Mouse (Mus musculus): ENCODE data around the gene Ccs. TPM values are rescaled to one million over a fixed set of nuclear protein-coding genes. Genes with fewer than 3 reads are reported as not detected.

Ccs gene
- polyA plus RNA-seq, 1 experiment from 2014 or later: 53.7 TPM

GRCm38 (mm10) chr19:4799083-4799482 is 40.0 kb downstream of the Ccs start:
- H3K9me3 ChIP-seq (ENCODE audit: control insufficient read depth, low read length): no peaks in the 10 kb centered on the region
- ATAC-seq (ENCODE audit: low read depth): no peak
- H3K4me2 ChIP-seq (ENCODE audit: low read depth, low read length): no peak overlapping the region
- H3K27ac ChIP-seq (ENCODE audit: low read length): no peak overlapping the region
- no peak overlapping the region for H3K9ac ChIP-seq (ENCODE audit: low read length)
- 92% methylated on average over 5 of the region's 5 CpGs for whole genome bisulfite sequencing
- H3K4me3 ChIP-seq (ENCODE audit: low read length): no peak overlapping the region
- no peaks in the 10 kb centered on the region for H3K27me3 ChIP-seq (ENCODE audit: control insufficient read depth, insufficient read depth, low read depth, low read length)
- H3K4me1 ChIP-seq (replicated peaks; ENCODE audit: control insufficient read depth, insufficient read depth, low read length): peaks cover 7% of the 10 kb centered on the region
- H3K36me3 ChIP-seq (ENCODE audit: control insufficient read depth, insufficient read depth, low read length): peaks cover 38% of the 10 kb centered on the region

GRCm38 (mm10) chr19:4797846-4798245 is 41.3 kb downstream of the Ccs start:
- peaks cover 29% of the 10 kb centered on the region for H3K36me3 ChIP-seq (ENCODE audit: control insufficient read depth, insufficient read depth, low read length)

DNA sequence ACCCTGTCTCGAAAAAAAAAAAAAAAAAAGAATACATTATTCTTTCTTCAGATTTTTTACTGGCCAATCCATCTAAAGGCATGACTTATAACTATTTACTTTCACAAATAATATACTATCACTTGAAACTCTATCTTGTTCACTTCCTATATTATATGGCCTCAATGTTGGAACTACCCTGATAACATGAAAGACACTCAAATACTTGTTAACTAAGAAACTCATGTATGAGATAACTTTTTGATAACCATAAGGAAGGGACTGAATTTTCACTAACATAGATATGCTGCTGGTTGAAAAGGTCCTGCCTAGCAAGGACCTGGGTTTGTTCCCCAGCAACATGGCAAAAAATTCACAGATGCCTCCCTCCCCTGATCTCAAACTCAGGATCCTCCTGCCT is 43.2 kb downstream of the Ccs start:
- no peaks in the 10 kb centered on the region for H3K9me3 ChIP-seq (ENCODE audit: control insufficient read depth, low read length)
- no peak for ATAC-seq (ENCODE audit: low read depth)
- H3K4me2 ChIP-seq (ENCODE audit: low read depth, low read length): no peak overlapping the region
- no peak overlapping the region for H3K27ac ChIP-seq (ENCODE audit: low read length)
- peaks cover 21% of the 10 kb centered on the region for H3K36me3 ChIP-seq (ENCODE audit: control insufficient read depth, insufficient read depth, low read length)
- H3K4me3 ChIP-seq (ENCODE audit: low read length): no peak overlapping the region
- H3K9ac ChIP-seq (ENCODE audit: low read length): no peak overlapping the region
- 54% methylated on average over 1 of the region's 1 CpGs for WGBS
- H3K4me1 ChIP-seq (replicated peaks; ENCODE audit: control insufficient read depth, insufficient read depth, low read length): peaks cover 15% of the 10 kb centered on the region
- no peaks in the 10 kb centered on the region for H3K27me3 ChIP-seq (ENCODE audit: control insufficient read depth, insufficient read depth, low read depth, low read length)

More at GRCm38 (mm10) chr19:4797846-4798245, 41.3 kb downstream of the Ccs start:
- H3K4me1 ChIP-seq (replicated peaks; ENCODE audit: control insufficient read depth, insufficient read depth, low read length): peaks cover 7% of the 10 kb centered on the region
- H3K9me3 ChIP-seq (ENCODE audit: control insufficient read depth, low read length): no peaks in the 10 kb centered on the region
- H3K27me3 ChIP-seq (ENCODE audit: control insufficient read depth, insufficient read depth, low read depth, low read length): no peaks in the 10 kb centered on the region
- 92% methylated on average over 2 of the region's 2 CpGs for WGBS
- ATAC-seq (ENCODE audit: low read depth): no peak
- no peak overlapping the region for H3K27ac ChIP-seq (ENCODE audit: low read length)
- H3K4me3 ChIP-seq (ENCODE audit: low read length): no peak overlapping the region
- H3K4me2 ChIP-seq (ENCODE audit: low read depth, low read length): no peak overlapping the region
- no peak overlapping the region for H3K9ac ChIP-seq (ENCODE audit: low read length)

DNA sequence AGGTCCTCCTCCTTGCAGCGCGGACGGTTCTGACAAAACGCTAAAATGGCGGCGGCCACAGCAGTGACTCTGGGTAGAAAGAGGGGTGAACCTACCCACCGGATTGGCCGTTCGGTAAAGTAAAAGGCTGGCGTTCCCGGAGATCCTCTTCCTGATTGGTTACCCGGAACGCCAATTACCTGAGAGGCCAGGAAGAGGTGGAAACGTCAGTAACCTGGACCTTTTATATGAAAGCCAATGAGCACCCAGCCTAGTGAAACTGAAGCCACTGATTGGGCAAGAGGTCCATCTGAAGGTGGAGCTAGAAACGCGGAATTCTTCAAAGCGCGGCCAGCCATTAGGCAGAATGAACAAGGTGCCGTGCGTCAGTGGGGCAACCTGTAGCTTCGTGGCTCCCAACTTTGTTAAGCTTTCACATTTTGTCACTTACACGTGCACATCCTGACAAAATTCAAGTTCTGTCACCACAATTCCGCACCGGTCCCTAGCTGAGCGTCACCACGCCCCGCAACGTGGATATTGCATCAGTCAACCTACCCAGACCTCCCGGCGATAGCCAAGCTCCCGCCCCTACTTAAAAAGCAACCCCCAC is 45.2 kb downstream of the Ccs start, which contains the start of gene Rbm4:
Gene Rbm4 (minus strand): TSS at position 71 of the 592 bp plus-strand sequence.
- H3K4me2 ChIP-seq (ENCODE audit: low read depth, low read length): peak within 1 kb of the TSS; percentile 82
- peak within 1 kb of the TSS; percentile 69 for H3K4me3 ChIP-seq (ENCODE audit: low read length)
- peaks cover 14% of the 10 kb centered on the region for H3K36me3 ChIP-seq (ENCODE audit: control insufficient read depth, insufficient read depth, low read length)
- WGBS: under 1% methylated on average over 31 of the region's 31 CpGs
- ATAC-seq (ENCODE audit: low read depth): peak; percentile 98
- H3K9me3 ChIP-seq (ENCODE audit: control insufficient read depth, low read length): no peaks in the 10 kb centered on the region
- peaks cover 24% of the 10 kb centered on the region for H3K4me1 ChIP-seq (replicated peaks; ENCODE audit: control insufficient read depth, insufficient read depth, low read length)
- H3K27me3 ChIP-seq (ENCODE audit: control insufficient read depth, insufficient read depth, low read depth, low read length): no peaks in the 10 kb centered on the region
- peak within 1 kb of the TSS; percentile 72 for H3K27ac ChIP-seq (ENCODE audit: low read length)
- H3K9ac ChIP-seq (ENCODE audit: low read length): peak within 1 kb of the TSS; percentile 72

GRCm38 (mm10) chr19:4793281-4793830 is 45.8 kb downstream of the Ccs start:
- peaks cover 14% of the 10 kb centered on the region for H3K36me3 ChIP-seq (ENCODE audit: control insufficient read depth, insufficient read depth, low read length)
- peak; percentile 53 for ATAC-seq (ENCODE audit: low read depth)

DNA sequence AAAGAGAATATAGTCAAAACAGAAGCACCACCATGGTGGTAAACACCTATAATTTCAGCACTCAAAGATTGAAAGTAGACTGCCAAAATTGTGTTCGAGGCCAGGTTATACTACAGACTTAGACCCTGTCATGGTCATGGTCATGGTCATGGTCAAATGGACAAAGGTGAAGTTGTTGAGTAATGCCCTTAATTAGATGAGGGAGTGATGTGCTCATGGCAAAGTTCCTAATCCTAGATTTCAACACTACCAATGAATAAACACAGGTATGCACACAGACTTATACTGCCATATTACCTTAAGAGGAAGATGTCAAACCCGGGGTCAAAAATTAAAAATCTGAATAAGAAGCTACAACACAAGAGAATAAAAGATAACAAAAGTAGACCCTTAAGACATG is 52.8 kb downstream of the Ccs start:
- ATAC-seq (ENCODE audit: low read depth): no peak
- peaks cover 53% of the 10 kb centered on the region for H3K36me3 ChIP-seq (ENCODE audit: control insufficient read depth, insufficient read depth, low read length)

More at GRCm38 (mm10) chr19:4793281-4793830, 45.8 kb downstream of the Ccs start:
- WGBS: under 1% methylated on average over 16 of the region's 16 CpGs
- Histone ChIP-seq H3K9ac (ENCODE audit: low read length) (peak overlapping the region; percentile 72), H3K4me2 (ENCODE audit: low read depth, low read length) (peak overlapping the region; percentile 82), H3K27me3 (ENCODE audit: control insufficient read depth, insufficient read depth, low read depth, low read length) (no peaks in the 10 kb centered on the region), H3K27ac (ENCODE audit: low read length) (peak overlapping the region; percentile 72), H3K4me3 (ENCODE audit: low read length) (peak overlapping the region; percentile 69), H3K4me1 (replicated peaks; ENCODE audit: control insufficient read depth, insufficient read depth, low read length) (peaks cover 24% of the 10 kb centered on the region), H3K9me3 (ENCODE audit: control insufficient read depth, low read length) (no peaks in the 10 kb centered on the region)

DNA sequence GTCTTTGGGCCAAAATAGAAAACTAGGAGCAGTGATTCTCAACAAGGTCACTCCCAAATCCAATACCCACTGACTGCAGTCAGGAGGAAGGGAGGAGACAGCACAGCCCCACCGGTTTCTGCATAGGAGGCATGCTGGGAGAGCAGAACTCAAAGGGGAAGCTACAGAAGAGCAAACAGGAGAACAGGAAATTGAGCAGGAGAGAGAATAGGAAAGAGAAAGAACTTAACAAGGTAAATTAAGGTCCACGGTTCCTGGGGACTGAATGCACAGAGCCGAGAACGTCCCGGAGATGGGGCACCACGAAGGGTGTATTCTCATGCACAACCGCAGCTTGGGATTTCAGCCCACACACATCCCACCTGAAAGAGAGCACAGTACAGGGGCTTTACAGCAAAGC is 53.9 kb downstream of the Ccs start:
- Histone ChIP-seq H3K27me3 (ENCODE audit: control insufficient read depth, insufficient read depth, low read depth, low read length) (no peaks in the 10 kb centered on the region), H3K9ac (ENCODE audit: low read length) (no peak overlapping the region), H3K4me2 (ENCODE audit: low read depth, low read length) (no peak overlapping the region), H3K36me3 (ENCODE audit: control insufficient read depth, insufficient read depth, low read length) (peaks cover 51% of the 10 kb centered on the region), H3K4me3 (ENCODE audit: low read length) (no peak overlapping the region), H3K4me1 (replicated peaks; ENCODE audit: control insufficient read depth, insufficient read depth, low read length) (peaks cover 3% of the 10 kb centered on the region; the same call in 1 of the 2 replicates), H3K27ac (ENCODE audit: low read length) (no peak overlapping the region), H3K9me3 (ENCODE audit: control insufficient read depth, low read length) (no peaks in the 10 kb centered on the region)
- ATAC-seq (ENCODE audit: low read depth): no peak
- WGBS: 77% methylated on average over 7 of the region's 7 CpGs

More for the DNA sequence above, 52.8 kb downstream of the Ccs start:
- Histone ChIP-seq H3K27me3 (ENCODE audit: control insufficient read depth, insufficient read depth, low read depth, low read length) (no peaks in the 10 kb centered on the region), H3K27ac (ENCODE audit: low read length) (no peak overlapping the region), H3K4me2 (ENCODE audit: low read depth, low read length) (no peak overlapping the region), H3K4me1 (replicated peaks; ENCODE audit: control insufficient read depth, insufficient read depth, low read length) (peaks cover 11% of the 10 kb centered on the region), H3K9me3 (ENCODE audit: control insufficient read depth, low read length) (no peaks in the 10 kb centered on the region), H3K9ac (ENCODE audit: low read length) (no peak overlapping the region), H3K4me3 (ENCODE audit: low read length) (no peak overlapping the region)
- 91% methylated on average over 2 of the region's 2 CpGs for WGBS

GRCm38 (mm10) chr19:4782891-4783290 is 56.2 kb downstream of the Ccs start:
- Histone ChIP-seq H3K4me1 (replicated peaks; ENCODE audit: control insufficient read depth, insufficient read depth, low read length) (no peaks in the 10 kb centered on the region), H3K9me3 (ENCODE audit: control insufficient read depth, low read length) (no peaks in the 10 kb centered on the region), H3K4me2 (ENCODE audit: low read depth, low read length) (no peak overlapping the region), H3K36me3 (ENCODE audit: control insufficient read depth, insufficient read depth, low read length) (peaks cover 52% of the 10 kb centered on the region), H3K9ac (ENCODE audit: low read length) (no peak overlapping the region), H3K27me3 (ENCODE audit: control insufficient read depth, insufficient read depth, low read depth, low read length) (no peaks in the 10 kb centered on the region), H3K27ac (ENCODE audit: low read length) (no peak overlapping the region), H3K4me3 (ENCODE audit: low read length) (no peak overlapping the region)
- WGBS: 85% methylated on average over 2 of the region's 2 CpGs
- ATAC-seq (ENCODE audit: low read depth): no peak
